Mouse (Mus musculus): Measurements from ENCODE around the gene Lin7a.

- TF ChIP-seq CTCF (IDR thresholded peaks at IDR 0.05; ENCODE audit: borderline replicate concordance, insufficient read depth, low read length), result no peak
- no peak for TF ChIP-seq POLR2A (IDR thresholded peaks at IDR 0.05; ENCODE audit: low read depth, low read length)
Measured at GRCm38 (mm10) chr10:107347842-107348241, 76.4 kb downstream of the Lin7a start.

Data from embryonic fibroblast, embryonic 13.5 days (primary cell).